Mouse (Mus musculus): ENCODE measurements around the gene Ppp3ca. TPM values are rescaled to one million over a fixed set of nuclear protein-coding genes. Genes with fewer than 3 reads are reported as not detected.

The Ppp3ca gene
- polyA plus RNA-seq, 1 experiment from 2014 or later: 21.6 TPM

GRCm38 (mm10) chr3:136866095-136866494 lies 196.2 kb downstream of the Ppp3ca start:
- DNase-seq: no peak
- H3K9ac ChIP-seq (replicated peaks): no peak overlapping the region
- no peaks in the 10 kb centered on the region for H3K27me3 ChIP-seq (ENCODE audit: insufficient read depth, low read length)
- TF ChIP-seq EP300 (IDR thresholded peaks at IDR 0.05; ENCODE audit: low read depth) (no peak), CTCF (IDR thresholded peaks at IDR 0.05; ENCODE audit: low read depth) (no peak)
- no peak overlapping the region for H3K4me3 ChIP-seq (ENCODE audit: low read depth, low read length)
- H3K27ac ChIP-seq (ENCODE audit: low read depth): no peak overlapping the region
- no peaks in the 10 kb centered on the region for H3K4me1 ChIP-seq (ENCODE audit: insufficient read depth)
- no peaks in the 10 kb centered on the region for H3K9me3 ChIP-seq (ENCODE audit: low read length)
- no peaks in the 10 kb centered on the region for H3K36me3 ChIP-seq (replicated peaks; ENCODE audit: insufficient read depth, low read length)
- no peak overlapping the region for H3K4me2 ChIP-seq (ENCODE audit: low read depth, low read length)
- ATAC-seq: no peak
- WGBS (ENCODE audit: insufficient replicate concordance): 84% methylated on average over 3 of the region's 3 CpGs

DNA sequence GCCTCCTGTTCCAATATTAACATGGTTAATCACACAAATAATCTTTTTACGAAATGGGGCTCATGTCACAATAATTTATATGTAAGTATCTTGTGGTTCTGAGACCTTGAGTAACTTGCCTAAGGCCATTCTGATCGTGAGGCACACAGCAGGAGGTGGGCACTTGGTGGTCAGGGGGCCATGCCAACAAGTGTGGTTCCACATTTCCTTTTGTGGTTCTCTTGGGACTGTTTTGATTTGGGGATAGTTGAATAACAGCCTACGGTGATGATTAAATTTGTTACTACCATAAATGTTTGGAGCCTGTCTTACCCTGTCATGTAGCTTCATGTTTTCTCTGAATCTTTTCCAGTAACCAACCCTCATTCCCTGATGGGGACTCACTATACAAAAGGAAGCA lies 196.6 kb downstream of the Ppp3ca start:
- Histone ChIP-seq H3K27me3 (ENCODE audit: insufficient read depth, low read length) (no peaks in the 10 kb centered on the region), H3K4me3 (ENCODE audit: low read depth, low read length) (no peak overlapping the region), H3K9me3 (ENCODE audit: low read length) (no peaks in the 10 kb centered on the region), H3K4me1 (ENCODE audit: insufficient read depth) (no peaks in the 10 kb centered on the region), H3K4me2 (ENCODE audit: low read depth, low read length) (no peak overlapping the region), H3K27ac (ENCODE audit: low read depth) (no peak overlapping the region), H3K36me3 (replicated peaks; ENCODE audit: insufficient read depth, low read length) (0 out of 2 replicates have a peak, but pooled peaks cover 2% of the 10 kb centered on the region), H3K9ac (replicated peaks) (no peak overlapping the region)
- 55% methylated on average over 3 of the region's 3 CpGs for WGBS (ENCODE audit: insufficient replicate concordance)
- ATAC-seq (no peak), DNase-seq (no peak)
- TF ChIP-seq CTCF (IDR thresholded peaks at IDR 0.05; ENCODE audit: low read depth): no peak
- TF ChIP-seq EP300 (IDR thresholded peaks at IDR 0.05; ENCODE audit: low read depth): no peak

GRCm38 (mm10) chr3:136867366-136867765 lies 197.4 kb downstream of the Ppp3ca start:
- DNase-seq (no peak), ATAC-seq (no peak)
- Histone ChIP-seq H3K27ac (ENCODE audit: low read depth) (no peak overlapping the region), H3K9ac (replicated peaks) (no peak overlapping the region), H3K36me3 (replicated peaks; ENCODE audit: insufficient read depth, low read length) (0 out of 2 replicates have a peak, but pooled peaks cover 4% of the 10 kb centered on the region), H3K9me3 (ENCODE audit: low read length) (no peaks in the 10 kb centered on the region), H3K4me2 (ENCODE audit: low read depth, low read length) (no peak overlapping the region), H3K4me1 (ENCODE audit: insufficient read depth) (no peaks in the 10 kb centered on the region), H3K27me3 (ENCODE audit: insufficient read depth, low read length) (no peaks in the 10 kb centered on the region), H3K4me3 (ENCODE audit: low read depth, low read length) (no peak overlapping the region)
- TF ChIP-seq CTCF (IDR thresholded peaks at IDR 0.05; ENCODE audit: low read depth): no peak
- TF ChIP-seq EP300 (IDR thresholded peaks at IDR 0.05; ENCODE audit: low read depth): no peak
- 86% methylated on average over 2 of the region's 2 CpGs for WGBS (ENCODE audit: insufficient replicate concordance)

DNA sequence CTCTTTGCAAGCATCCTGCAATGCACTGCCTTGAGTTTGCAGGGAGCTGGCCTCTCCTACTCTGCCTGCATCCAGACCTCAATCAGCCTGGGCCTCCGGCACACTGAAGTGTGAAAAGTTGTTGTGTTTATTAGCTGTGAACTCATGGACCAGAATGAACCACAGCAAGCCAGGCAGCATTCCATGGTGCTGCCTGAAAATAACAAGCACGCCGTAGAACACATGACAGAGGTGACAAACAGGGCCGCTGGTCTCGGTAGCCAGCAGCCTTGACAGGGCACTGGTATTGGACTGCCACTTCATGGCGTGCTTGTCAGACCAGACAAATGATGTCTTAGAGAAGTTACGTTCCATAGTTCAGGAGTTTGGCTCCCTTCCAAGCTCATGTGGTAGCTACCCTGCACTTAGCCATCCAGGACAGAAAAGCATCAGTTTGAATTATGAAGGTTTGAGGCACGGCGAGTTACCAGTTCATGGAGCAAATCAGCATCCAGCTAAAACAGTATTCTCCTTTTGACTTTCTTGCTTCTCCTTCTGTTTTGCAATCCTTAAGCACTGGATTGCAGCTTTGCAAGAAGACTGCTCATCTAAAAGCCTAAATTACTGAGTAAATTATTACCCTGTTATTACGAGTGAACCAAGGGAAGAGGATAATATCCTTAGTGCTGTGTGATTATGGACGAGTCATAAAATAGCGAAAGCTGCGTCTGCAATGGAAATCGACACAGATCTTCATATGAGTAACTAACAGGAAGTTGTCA lies 202.0 kb downstream of the Ppp3ca start:
- Histone ChIP-seq H3K4me2 (ENCODE audit: low read depth, low read length) (no peak overlapping the region), H3K4me1 (ENCODE audit: insufficient read depth) (no peaks in the 10 kb centered on the region), H3K4me3 (ENCODE audit: low read depth, low read length) (no peak overlapping the region), H3K27me3 (ENCODE audit: insufficient read depth, low read length) (no peaks in the 10 kb centered on the region), H3K27ac (ENCODE audit: low read depth) (no peak overlapping the region), H3K9me3 (ENCODE audit: low read length) (no peaks in the 10 kb centered on the region), H3K36me3 (replicated peaks; ENCODE audit: insufficient read depth, low read length) (0 out of 2 replicates have a peak, but pooled peaks cover 4% of the 10 kb centered on the region), H3K9ac (replicated peaks) (no peak overlapping the region)
- DNase-seq: no peak
- no peak for TF ChIP-seq CTCF (IDR thresholded peaks at IDR 0.05; ENCODE audit: low read depth)
- no peak for TF ChIP-seq EP300 (IDR thresholded peaks at IDR 0.05; ENCODE audit: low read depth)
- no peak for ATAC-seq
- WGBS (ENCODE audit: insufficient replicate concordance): 76% methylated on average over 14 of the region's 14 CpGs

GRCm38 (mm10) chr3:136872533-136873095 lies 202.7 kb downstream of the Ppp3ca start:
- H3K4me3 ChIP-seq (ENCODE audit: low read depth, low read length): no peak overlapping the region
- DNase-seq: no peak
- 57% methylated on average over 8 of the region's 8 CpGs for WGBS (ENCODE audit: insufficient replicate concordance)
- TF ChIP-seq CTCF (IDR thresholded peaks at IDR 0.05; ENCODE audit: low read depth) (no peak), EP300 (IDR thresholded peaks at IDR 0.05; ENCODE audit: low read depth) (no peak)
- H3K9me3 ChIP-seq (ENCODE audit: low read length): no peaks in the 10 kb centered on the region
- peaks cover 6% of the 10 kb centered on the region; the same call in 1 of the 2 replicates for H3K36me3 ChIP-seq (replicated peaks; ENCODE audit: insufficient read depth, low read length)
- no peak overlapping the region for H3K9ac ChIP-seq (replicated peaks)
- no peak for ATAC-seq
- H3K4me1 ChIP-seq (ENCODE audit: insufficient read depth): no peaks in the 10 kb centered on the region
- no peaks in the 10 kb centered on the region for H3K27me3 ChIP-seq (ENCODE audit: insufficient read depth, low read length)
- no peak overlapping the region for H3K4me2 ChIP-seq (ENCODE audit: low read depth, low read length)
- H3K27ac ChIP-seq (ENCODE audit: low read depth): no peak overlapping the region

- Histone ChIP-seq H3K27me3 (ENCODE audit: insufficient read depth, low read length) (no peaks in the 10 kb centered on the region), H3K36me3 (replicated peaks; ENCODE audit: insufficient read depth, low read length) (peaks cover 12% of the 10 kb centered on the region), H3K9ac (replicated peaks) (no peak overlapping the region), H3K9me3 (ENCODE audit: low read length) (no peaks in the 10 kb centered on the region), H3K4me1 (ENCODE audit: insufficient read depth) (no peaks in the 10 kb centered on the region), H3K4me2 (ENCODE audit: low read depth, low read length) (no peak overlapping the region), H3K4me3 (ENCODE audit: low read depth, low read length) (no peak overlapping the region), H3K27ac (ENCODE audit: low read depth) (no peak overlapping the region)
- TF ChIP-seq CTCF (IDR thresholded peaks at IDR 0.05; ENCODE audit: low read depth): no peak
- no peak for TF ChIP-seq EP300 (IDR thresholded peaks at IDR 0.05; ENCODE audit: low read depth)
- DNase-seq: no peak
- ATAC-seq: no peak
- 86% methylated on average over 7 of the region's 7 CpGs for WGBS (ENCODE audit: insufficient replicate concordance)
Observed at GRCm38 (mm10) chr3:136873809-136874449, 204.0 kb downstream of the Ppp3ca start.

All from liver, postnatal 0 days (tissue).